Comparison of ENCODE assay signal across 11 mouse cellular contexts in the genomic region with DNA sequence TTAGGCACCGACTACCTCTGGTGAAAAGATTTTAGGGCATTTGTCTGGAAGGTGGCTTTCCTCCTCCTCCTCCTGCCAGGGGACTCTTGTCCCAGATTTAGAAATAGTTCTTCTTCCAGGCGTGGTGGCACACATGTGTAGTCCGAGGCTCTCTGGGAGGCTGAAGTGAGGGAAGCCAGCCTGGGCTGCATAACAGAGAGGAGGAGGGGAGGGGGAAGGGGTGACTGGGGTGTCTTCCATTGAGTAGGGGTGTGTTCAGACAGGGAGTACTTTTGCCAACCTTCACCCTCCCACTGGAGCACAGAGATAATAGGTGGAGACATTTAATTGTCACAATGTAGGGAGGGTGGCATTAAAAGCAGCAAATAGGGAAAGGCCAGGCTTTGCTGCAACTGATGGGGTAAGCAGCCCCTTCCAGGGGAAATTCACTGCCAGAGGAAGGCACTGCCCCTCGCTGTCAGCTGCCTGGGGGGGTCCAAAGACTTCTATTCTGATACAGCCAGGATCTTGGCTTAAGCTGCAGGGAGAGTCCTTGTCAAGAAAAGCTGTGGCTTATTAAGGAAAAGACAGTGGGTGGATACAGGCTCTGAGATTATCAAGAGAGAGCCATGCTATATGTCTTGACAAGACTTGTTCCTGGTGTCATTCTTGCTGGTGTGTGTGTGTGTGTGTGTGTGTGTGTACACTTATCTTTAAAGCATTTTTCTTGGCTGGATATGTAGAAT.
DNase-seq lines count a peak whose midpoint lies in the region; ATAC-seq and TF ChIP-seq lines count a peak whose summit lies in the region.
"Had no signal": no experiment of that assay in that cellular context is flagged by ENCODE, and none has a peak within 500 bp of the region (broad histone marks: within the 10 kb centered on the region; RNA-seq: fewer than 3 reads in every experiment).

No protein-coding gene starts in this region.

- H3K4me1 ChIP-seq in heart, embryonic 11.5 days (ENCODE audit: control insufficient read depth, insufficient read depth, low read length), result peaks cover 3% of the 10 kb centered on the region; the same call in 1 of the 2 replicates
- no peaks in the 10 kb centered on the region for H3K4me1 ChIP-seq in lung, adult 2 months (ENCODE audit: control insufficient read depth, insufficient read depth, low read length)
- H3K4me1 ChIP-seq in forebrain, postnatal 0 days (ENCODE audit: insufficient read depth), result no peaks in the 10 kb centered on the region
- H3K4me1 ChIP-seq: liver, embryonic 15.5 days had no signal

- DNase-seq in heart, postnatal 14 days, result no peak
- DNase-seq in lung, postnatal 10 days, result peak; percentile 14
- no peak for DNase-seq in lung, adult 2 months
- DNase-seq in forebrain, postnatal 0 days, result no peak
- DNase-seq in right cerebral cortex, adult 2 months (ENCODE audit: low spot score in 2 of 2), result peak; percentile 23 to 48
- no peak for DNase-seq in kidney, postnatal 14 days
- DNase-seq: thymus, adult 2 months had no signal

- no peak overlapping the region for H3K9ac ChIP-seq in heart, embryonic 11.5 days (ENCODE audit: low read depth, low read length)
- no peak overlapping the region for H3K9ac ChIP-seq in forebrain, postnatal 0 days
- H3K9ac ChIP-seq: liver, embryonic 15.5 days had no signal

- intact Hi-C loops in heart, postnatal 14 days (cut with DNase I), result no loop called here

- no peak for TF ChIP-seq POLR2A in lung, adult 2 months (IDR thresholded peaks at IDR 0.05; ENCODE audit: borderline replicate concordance, extremely low read depth, low read depth, low read length)

- ATAC-seq in heart, embryonic 11.5 days (replicated peaks; ENCODE audit: insufficient number of reproducible peaks, low FRiP score, low TSS enrichment), result no peak
- ATAC-seq in forebrain, postnatal 0 days, result peak; percentile 67
- no peak for ATAC-seq in megakaryocyte progenitor cell, adult 5-6 weeks (replicated peaks; ENCODE audit: poor library complexity)
- ATAC-seq: CD4-positive, CD25-positive, alpha-beta regulatory T cell, adult 4 months had no signal

- H3K27me3 ChIP-seq in heart, embryonic 11.5 days (ENCODE audit: control insufficient read depth, insufficient read depth, low read length), result no peaks in the 10 kb centered on the region
- no peaks in the 10 kb centered on the region for H3K27me3 ChIP-seq in forebrain, postnatal 0 days (ENCODE audit: insufficient read depth, low read length)
- H3K27me3 ChIP-seq: liver, embryonic 15.5 days had no signal

- H3K4me3 ChIP-seq in heart, embryonic 11.5 days (ENCODE audit: low read depth, low read length), result no peak overlapping the region
- no peak overlapping the region for H3K4me3 ChIP-seq in lung, adult 2 months (replicated peaks; ENCODE audit: extremely low read depth, low read depth, low read length)
- no peak overlapping the region for H3K4me3 ChIP-seq in forebrain, postnatal 0 days (ENCODE audit: low read depth, low read length)
- H3K4me3 ChIP-seq: liver, embryonic 15.5 days had no signal

- WGBS in heart, embryonic 11.5 days (ENCODE audit: insufficient replicate concordance), result 38% methylated on average over 4 of the region's 4 CpGs
- WGBS in lung, adult 2 months, result 48% methylated on average over 4 of the region's 4 CpGs
- WGBS in forebrain, postnatal 0 days, result 37% methylated on average over 4 of the region's 4 CpGs

- 0 out of 2 replicates have a peak overlapping the region, but pooled peaks have one; percentile 3 for H3K4me2 ChIP-seq in heart, embryonic 11.5 days
- H3K4me2 ChIP-seq in forebrain, postnatal 0 days (ENCODE audit: low read depth), result no peak overlapping the region
- H3K4me2 ChIP-seq: liver, embryonic 15.5 days had no signal

- H3K36me3 ChIP-seq in heart, embryonic 11.5 days (ENCODE audit: control insufficient read depth, insufficient read depth, low read length), result no peaks in the 10 kb centered on the region
- H3K36me3 ChIP-seq in forebrain, postnatal 0 days (ENCODE audit: insufficient read depth), result no peaks in the 10 kb centered on the region
- H3K36me3 ChIP-seq: liver, embryonic 15.5 days had no signal

- TF ChIP-seq CTCF in lung, adult 2 months (IDR thresholded peaks at IDR 0.05; ENCODE audit: insufficient read depth, low read length), result no peak
- no peak for TF ChIP-seq CTCF in forebrain, postnatal 0 days (IDR thresholded peaks at IDR 0.05; ENCODE audit: low read depth)

- H3K9me3 ChIP-seq in heart, embryonic 11.5 days (replicated peaks; ENCODE audit: control insufficient read depth, low read length), result no peaks in the 10 kb centered on the region
- no peaks in the 10 kb centered on the region for H3K9me3 ChIP-seq in forebrain, postnatal 0 days (ENCODE audit: low read length)
- H3K9me3 ChIP-seq: liver, embryonic 15.5 days had no signal

- no peak overlapping the region for H3K27ac ChIP-seq in heart, embryonic 11.5 days (ENCODE audit: low read depth, low read length)
- no peak overlapping the region for H3K27ac ChIP-seq in forebrain, postnatal 0 days (ENCODE audit: low read depth, low read length)
- H3K27ac ChIP-seq: liver, embryonic 15.5 days had no signal

Comparison
In these comparisons a context has a peak if more than half of its experiments do, and no peak if none do; other contexts are left out.
1. DNase-seq: peak in lung, postnatal 10 days (single experiment) and right cerebral cortex, adult 2 months (2 of 2); none in heart, postnatal 14 days (0 of 2), lung, adult 2 months (single experiment), forebrain, postnatal 0 days (single experiment) and kidney, postnatal 14 days (single experiment).